Mouse (Mus musculus): ENCODE measurements around the gene Zfp423.

Zfp423 gene

GRCm38 (mm10) chr8:87619118-87619517, 340.3 kb downstream of the Zfp423 start:
- DNase-seq (ENCODE audit: low read depth, low spot score): no peak

GRCm38 (mm10) chr8:87613701-87614100, 345.7 kb downstream of the Zfp423 start:
- no peak for DNase-seq (ENCODE audit: low read depth, low spot score)

Measured in brain, embryonic 18.5 days (tissue).